Mouse (Mus musculus) ES-Bruce4 (cell line): ENCODE results near the gene Rwdd2b.

ENCODE experiments used
- CTCF ChIP-seq: IDR thresholded peaks from one replicate; pipeline ENCODE4 v1.8.1; 2011; ENCODE audit warnings: low read depth, low read length
- EP300 ChIP-seq: IDR thresholded peaks from 2 replicates; pipeline ENCODE4 v1.6.1; 2011; ENCODE audit warnings: low read depth, low read length; ENCODE audit not compliant: insufficient read depth
- POLR2A ChIP-seq: IDR thresholded peaks from one replicate; pipeline ENCODE4 v1.8.1; 2011; ENCODE audit warnings: low read length; ENCODE audit not compliant: insufficient read depth

GRCm38 (mm10) chr16:87384366-87384765, 56.0 kb downstream of the Rwdd2b start:
- TF ChIP-seq POLR2A = no peak
- no peak for TF ChIP-seq CTCF
- TF ChIP-seq EP300 = no peak
